Mouse (Mus musculus) cortical plate, adult 2 months (tissue): ENCODE data around the gene Dtnbp1. TPM values are rescaled to one million over a fixed set of nuclear protein-coding genes. Genes with fewer than 3 reads are reported as not detected.

Experiments
- H3K27ac ChIP-seq: fragments of 200-500 bp; 2 replicates; pipeline ENCODE4 v1.5.1; 2012; ENCODE audit warnings: low read length, control low read depth, inconsistent platforms; ENCODE audit not compliant: insufficient read depth
- H3K4me1 ChIP-seq: fragments of 200-500 bp; 2 replicates; pipeline ENCODE4 v1.6.1; 2011; ENCODE audit warnings: low read length; ENCODE audit not compliant: control insufficient read depth, insufficient read depth
- H3K4me3 ChIP-seq: fragments of 200-500 bp; 2 replicates; pipeline ENCODE4 v1.5.1; 2011; ENCODE audit warnings: mild to moderate bottlenecking, low read length, control low read depth; ENCODE audit not compliant: insufficient read depth
- CTCF ChIP-seq: fragments of 200-500 bp; IDR thresholded peaks from 2 replicates; pipeline ENCODE4 v1.5.1; 2011; ENCODE audit warnings: mild to moderate bottlenecking, control low read depth, low read length; ENCODE audit not compliant: insufficient read depth; ENCODE audit errors: extremely low read depth
- POLR2A ChIP-seq: fragments of 200-500 bp; IDR thresholded peaks from 2 replicates; pipeline ENCODE4 v1.6.1; 2011; ENCODE audit warnings: mild to moderate bottlenecking, low read length, control low read depth; ENCODE audit not compliant: insufficient read depth; ENCODE audit errors: extremely low read depth
- polyA plus RNA-seq: library from polyadenylated mRNA; depleted of rRNA; stranded (reverse); fragments of >200 nt; gene quantifications from 2 replicates; pipeline ENCODE4 v1.2.3, GENCODE M21; 2012

Dtnbp1 gene
- polyA plus RNA-seq, 1 experiment = 144 TPM

DNA sequence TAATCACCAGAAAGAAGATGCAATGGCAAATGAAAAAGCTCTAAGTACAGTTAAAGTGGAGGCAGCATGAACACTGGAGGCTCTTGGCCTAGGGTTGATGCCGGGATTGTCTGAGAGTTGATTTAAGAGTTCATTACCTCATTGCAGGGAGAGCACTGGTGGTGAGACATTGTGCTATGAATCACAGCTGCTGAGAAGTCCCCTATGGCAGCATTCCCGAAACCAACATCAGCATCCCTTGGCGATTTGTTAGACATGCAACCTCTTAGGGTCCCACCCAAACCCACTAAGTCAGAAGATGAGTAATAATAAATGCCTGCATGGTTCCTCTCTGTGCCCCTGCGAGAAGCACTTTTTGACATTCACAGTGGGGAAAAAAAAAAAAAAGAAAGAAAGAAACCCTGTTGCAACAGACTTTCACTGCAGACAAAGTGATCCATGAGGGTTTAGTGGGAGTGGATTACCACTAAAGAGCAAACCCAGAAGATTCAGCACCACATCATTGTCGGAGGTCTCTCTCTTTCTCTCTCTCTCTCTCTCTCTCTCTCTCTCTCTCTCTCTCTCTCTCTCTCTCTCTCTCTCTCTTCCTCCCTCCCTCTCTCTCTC lies 3.1 kb upstream of the Dtnbp1 start:
- TF ChIP-seq CTCF = no peak
- TF ChIP-seq POLR2A = no peak
- no peaks in the 10 kb centered on the region; the same call in 1 of the 2 replicates for H3K4me1 ChIP-seq
- H3K4me3 ChIP-seq = no peak overlapping the region
- no peak overlapping the region for H3K27ac ChIP-seq

DNA sequence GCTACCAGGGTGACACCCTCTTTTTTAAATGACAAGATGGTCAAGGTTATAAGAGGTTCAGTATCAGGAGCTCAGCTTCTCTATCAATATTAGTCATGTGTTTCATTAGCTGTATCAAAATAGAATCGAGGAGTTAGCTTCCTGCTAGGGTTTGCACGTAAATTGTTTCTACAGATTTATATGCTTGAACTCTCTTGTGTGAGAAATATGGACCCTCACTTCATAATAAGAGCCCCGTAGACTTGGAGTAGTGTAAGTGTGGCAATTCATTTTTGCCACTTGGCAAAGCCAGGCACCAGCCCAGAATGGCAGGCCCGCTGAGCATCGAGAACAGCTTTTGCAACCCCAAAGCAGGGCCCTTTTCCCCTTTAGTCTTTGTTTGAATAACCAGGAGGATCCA lies 1.1 kb upstream of the Dtnbp1 start:
- Histone ChIP-seq H3K4me3 (no peak overlapping the region), H3K4me1 (no peaks in the 10 kb centered on the region; the same call in 1 of the 2 replicates), H3K27ac (no peak overlapping the region)
- no peak for TF ChIP-seq POLR2A
- TF ChIP-seq CTCF = no peak

DNA sequence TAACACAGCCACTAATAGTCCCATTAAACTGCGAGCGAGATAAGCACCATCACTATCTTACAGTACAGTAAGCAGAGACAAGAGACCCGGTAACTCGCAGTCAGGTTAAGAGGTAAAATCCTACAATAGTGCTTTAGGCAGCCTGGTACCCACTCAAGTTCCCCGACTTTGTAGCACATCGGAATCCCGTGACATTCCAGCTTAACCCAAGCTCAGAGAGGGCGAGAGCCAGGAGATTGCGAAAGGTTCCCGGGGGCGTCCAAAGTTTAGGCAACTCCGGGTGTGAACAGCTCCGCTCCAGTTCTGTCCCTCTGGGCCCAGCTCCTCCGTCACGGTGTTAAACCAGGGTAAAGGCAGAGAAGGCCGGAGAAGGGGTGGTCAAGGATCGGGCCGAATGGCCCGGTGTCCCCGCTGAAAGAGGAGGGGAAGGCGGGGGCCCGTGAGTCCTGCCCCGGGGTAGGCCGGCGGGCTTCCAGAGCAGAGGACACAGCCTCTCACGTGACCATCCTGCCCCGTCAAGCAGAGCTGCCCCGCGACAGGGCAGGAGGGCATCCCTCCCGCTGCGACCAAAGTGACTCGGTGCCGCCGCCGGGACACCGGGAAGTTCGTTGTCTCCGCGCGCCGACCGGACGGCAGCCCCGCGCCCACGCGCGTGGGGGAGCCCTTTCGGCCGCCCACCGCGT lies 578 bp downstream of the Dtnbp1 start:
- Histone ChIP-seq H3K4me3 (peak overlapping the region; percentile 70), H3K27ac (peak overlapping the region; percentile 82; the same call in 1 of the 2 replicates), H3K4me1 (no peaks in the 10 kb centered on the region; the same call in 1 of the 2 replicates)
- TF ChIP-seq POLR2A (no peak), CTCF (no peak)

DNA sequence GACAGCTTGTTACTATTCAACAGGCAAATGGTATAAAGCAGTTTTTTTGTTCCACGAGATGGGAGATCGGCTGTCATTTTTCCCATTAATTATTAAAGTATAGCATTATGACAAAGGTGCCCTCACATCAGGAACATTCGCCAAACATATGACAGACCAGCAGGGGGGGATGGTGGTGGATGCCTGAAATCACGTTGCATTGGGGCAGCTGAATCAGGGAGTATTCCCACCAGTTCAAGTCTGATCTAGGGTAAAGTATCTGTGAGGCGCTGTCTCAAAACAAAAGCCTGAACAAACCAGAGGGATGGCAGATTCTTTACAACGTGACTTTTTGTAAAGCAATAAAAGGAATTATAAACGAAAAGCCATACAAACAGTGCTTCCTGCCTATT lies 1.1 kb downstream of the Dtnbp1 start:
- Histone ChIP-seq H3K4me3 (peak overlapping the region; percentile 70; the same call in 1 of the 2 replicates), H3K27ac (no peak overlapping the region), H3K4me1 (no peaks in the 10 kb centered on the region; the same call in 1 of the 2 replicates)
- TF ChIP-seq CTCF (peak; percentile 18; the same call in 1 of the 2 replicates), POLR2A (no peak)

DNA sequence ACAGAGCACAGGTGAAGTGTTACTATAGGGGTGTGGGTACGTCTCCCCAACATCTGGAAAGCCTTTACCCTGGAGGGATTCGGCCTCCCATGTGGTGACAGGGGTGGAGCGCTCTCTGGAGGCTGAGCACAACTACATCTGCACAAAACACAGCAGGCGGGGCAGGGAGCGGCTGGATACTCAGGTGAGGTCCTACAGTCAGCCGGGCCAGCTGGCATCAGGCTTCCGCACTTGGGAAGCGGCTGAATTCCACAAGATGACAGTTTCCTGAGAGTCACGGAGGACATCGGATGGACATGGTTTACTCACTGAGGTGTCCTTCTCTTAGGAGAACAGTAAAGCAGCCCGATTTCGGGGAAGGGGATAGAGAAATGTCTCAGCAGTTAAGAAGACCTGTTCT lies 2.7 kb downstream of the Dtnbp1 start:
- TF ChIP-seq POLR2A = no peak
- no peak overlapping the region for H3K4me3 ChIP-seq
- no peaks in the 10 kb centered on the region; the same call in 1 of the 2 replicates for H3K4me1 ChIP-seq
- H3K27ac ChIP-seq = no peak overlapping the region

DNA sequence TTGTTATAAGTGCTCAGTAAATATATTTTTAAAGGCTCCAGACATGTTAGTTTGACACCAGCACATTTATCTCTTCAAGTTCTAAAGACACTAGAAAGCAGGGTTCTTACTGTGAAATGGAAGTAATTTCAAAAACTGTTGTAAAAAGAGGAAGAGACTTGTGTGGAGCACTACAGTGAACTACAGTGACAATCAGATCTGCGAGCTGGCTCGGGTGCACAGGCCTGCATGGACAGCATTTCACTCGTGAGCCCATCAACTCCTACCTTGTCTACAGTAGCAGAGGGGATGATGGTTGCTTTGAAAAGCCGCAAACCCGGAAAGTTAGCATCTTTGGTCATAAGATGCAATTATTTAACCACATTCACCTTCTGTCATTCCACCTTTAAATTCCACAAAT lies 5.6 kb downstream of the Dtnbp1 start:
- TF ChIP-seq POLR2A (no peak), CTCF (no peak)
- Histone ChIP-seq H3K4me1 (no peaks in the 10 kb centered on the region), H3K27ac (no peak overlapping the region), H3K4me3 (no peak overlapping the region)

DNA sequence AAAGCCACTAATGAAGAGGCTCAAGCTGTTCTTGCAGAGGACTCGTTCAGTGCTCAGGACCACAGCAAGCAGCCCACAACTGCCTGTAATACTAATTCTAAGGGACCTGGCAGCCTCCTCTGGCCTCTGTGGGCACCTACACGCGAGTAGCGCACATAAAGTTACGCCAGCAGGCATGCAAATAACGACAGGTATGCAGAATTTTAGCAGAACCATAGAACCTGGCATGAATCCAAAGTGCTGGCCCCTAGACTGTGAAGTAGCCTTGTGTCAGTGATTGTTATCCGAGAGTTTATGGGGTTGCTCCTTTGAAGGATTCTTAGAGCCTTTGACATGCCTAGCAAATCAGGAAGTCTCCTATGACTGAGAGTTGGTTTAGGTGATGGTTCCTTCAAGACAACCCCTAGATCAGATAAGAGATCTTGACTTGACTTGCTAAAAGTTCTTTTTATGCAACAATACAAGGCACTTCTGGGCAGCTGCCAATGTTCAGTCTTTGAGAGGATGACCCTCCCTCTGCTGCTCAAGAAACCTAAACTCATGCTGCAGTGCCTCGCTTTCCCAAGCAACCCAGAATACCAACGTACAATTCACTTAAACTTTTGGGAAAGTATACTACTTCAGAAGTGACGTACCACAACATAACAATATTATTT lies 9.3 kb downstream of the Dtnbp1 start:
- Histone ChIP-seq H3K4me1 (no peaks in the 10 kb centered on the region), H3K27ac (no peak overlapping the region), H3K4me3 (no peak overlapping the region)
- TF ChIP-seq POLR2A (no peak), CTCF (no peak)

DNA sequence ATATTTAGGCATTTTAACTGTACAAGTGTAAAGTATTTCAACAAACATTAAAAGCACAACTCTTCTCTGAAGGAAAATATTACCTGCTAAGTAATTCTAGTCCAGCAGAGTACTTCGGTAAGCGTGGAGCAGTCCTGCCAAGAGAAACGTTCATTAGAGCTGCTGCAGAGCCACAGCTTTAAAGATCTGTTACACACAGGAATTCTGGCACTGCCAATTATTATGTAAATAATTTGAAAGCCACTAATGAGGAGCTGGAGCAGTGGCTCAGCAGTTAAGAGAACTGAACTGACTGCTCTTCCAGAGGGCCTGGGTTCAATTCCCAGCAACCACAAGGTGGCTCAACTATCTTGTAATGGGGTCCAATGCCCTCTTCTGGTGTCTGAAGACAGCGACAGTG lies 10.0 kb downstream of the Dtnbp1 start:
- no peak overlapping the region for H3K27ac ChIP-seq
- H3K4me1 ChIP-seq = no peaks in the 10 kb centered on the region
- no peak for TF ChIP-seq CTCF
- no peak for TF ChIP-seq POLR2A
- no peak overlapping the region for H3K4me3 ChIP-seq

DNA sequence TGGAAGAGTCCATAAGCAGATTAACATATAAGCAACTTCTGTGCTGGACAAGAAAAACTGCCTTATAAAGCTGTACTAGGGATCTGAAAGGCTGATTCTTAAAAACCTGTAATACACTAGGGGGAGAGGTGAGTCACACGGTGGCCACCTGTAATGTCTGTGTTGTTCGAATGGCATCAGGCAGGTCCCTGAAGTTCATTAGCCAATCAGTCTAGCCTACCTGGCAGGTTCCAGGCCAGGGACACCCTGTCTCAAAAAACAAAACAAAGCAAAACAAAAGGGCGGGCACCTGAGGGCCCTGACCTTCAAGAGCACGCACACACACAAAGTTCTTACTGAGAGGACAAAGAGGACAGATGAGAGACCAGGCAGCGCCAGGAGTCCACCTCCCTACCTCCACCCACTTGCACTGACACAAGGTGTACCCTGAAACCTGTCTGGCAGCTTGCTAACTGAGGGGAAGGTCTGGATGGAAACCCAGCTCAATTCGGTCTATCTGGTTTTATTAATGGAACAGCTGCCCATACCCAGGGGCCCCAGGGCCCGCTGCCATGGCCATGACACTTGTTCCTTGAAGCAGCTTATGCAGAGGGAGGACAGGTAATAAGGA lies 11.8 kb downstream of the Dtnbp1 start:
- no peak overlapping the region for H3K4me3 ChIP-seq
- H3K27ac ChIP-seq = no peak overlapping the region
- no peaks in the 10 kb centered on the region for H3K4me1 ChIP-seq
- no peak for TF ChIP-seq CTCF
- no peak for TF ChIP-seq POLR2A

DNA sequence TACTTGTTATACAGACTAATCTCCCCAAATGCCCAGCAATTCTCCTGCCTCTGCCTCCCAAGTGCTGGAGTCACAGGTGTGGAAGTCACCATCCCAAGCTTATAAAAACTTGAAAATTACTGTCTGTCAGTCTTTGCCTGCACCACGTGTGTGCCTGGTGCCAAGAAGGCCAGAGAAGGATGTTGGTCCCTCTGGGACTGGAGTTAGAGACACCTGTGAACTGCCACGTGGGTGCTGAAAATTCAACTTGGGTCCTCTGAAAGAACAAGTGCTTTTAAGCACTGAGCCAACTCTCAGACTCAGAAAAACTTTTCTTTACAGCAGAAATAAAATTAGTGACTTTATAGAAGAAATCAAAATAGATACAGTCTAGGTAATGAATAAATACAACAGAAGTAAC lies 15.6 kb downstream of the Dtnbp1 start:
- no peak overlapping the region for H3K27ac ChIP-seq
- H3K4me3 ChIP-seq = no peak overlapping the region
- H3K4me1 ChIP-seq = no peaks in the 10 kb centered on the region
- TF ChIP-seq POLR2A (no peak), CTCF (no peak)
